Mouse (Mus musculus) heart, postnatal 25 days (tissue): ENCODE measurements around the gene Ttll1. TPM values are rescaled to one million over a fixed set of nuclear protein-coding genes. Genes with fewer than 3 reads are reported as not detected.
"Not testable (repeated sequence)": the region's sequence is repeated elsewhere in the genome, so short reads cannot be mapped to it uniquely, and the experiment has no call there.

Experiments
- DNase-seq: peaks from one replicate; pipeline ENCODE4 v3.0.0; 2022; ENCODE audit warnings: low spot score
- intact Hi-C: fragments of 180-260 bp; cut with DNase I; formaldehyde crosslinking; loops from one replicate; pipeline ENCODE4 v1.15.1; 2025
- total RNA-seq, 2 experiments: library from RNA; stranded (reverse); gene quantifications; 2 replicates each; pipeline ENCODE4 v1.2.3; 2021

Gene Ttll1
- total RNA-seq, 2 experiments from 2014 or later = 49.0 to 53.0 TPM

DNA sequence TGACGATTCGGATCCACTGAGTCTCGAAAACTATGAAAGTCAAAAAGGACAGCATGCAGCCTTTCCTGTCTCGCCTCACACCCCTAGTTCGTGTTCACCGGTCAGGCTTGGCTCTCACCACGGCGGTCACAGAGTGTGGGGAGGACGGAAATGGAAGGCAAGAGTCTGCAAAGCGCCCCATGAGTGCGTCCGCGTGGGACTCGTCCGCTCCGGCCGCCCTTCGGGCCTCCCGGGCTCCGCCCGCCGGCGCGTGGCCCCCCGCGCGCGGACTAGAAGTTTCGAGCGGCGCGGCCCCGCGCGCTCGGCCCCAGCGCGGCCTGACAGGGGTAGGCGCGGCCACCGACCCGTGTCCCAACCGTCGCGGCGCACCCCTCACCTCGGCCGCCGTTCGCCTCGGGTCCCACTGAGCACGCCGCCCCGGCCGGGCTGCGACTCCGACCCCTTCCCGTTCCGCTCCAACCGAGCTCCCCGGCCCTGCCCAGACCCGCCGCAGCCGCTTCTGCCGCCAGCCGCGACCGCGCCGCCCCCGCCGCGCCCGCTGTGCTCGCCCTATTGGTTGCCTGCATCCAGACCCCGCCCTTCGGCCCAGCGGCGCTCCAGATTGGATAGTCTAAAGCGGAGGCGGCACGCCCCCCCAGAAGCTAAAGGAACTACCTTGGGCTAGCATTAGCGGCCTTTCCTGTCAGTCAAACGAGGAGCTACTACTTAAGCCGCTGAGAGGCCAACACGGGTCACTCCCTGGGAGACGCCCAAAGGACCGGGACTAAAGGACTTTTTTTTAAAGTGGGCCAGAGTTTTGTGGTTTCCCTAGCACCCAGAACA, 46.4 kb downstream of the Ttll1 start, which contains the start of gene Pacsin2:
Gene Pacsin2, minus strand, starts transcription at position 524 of the 822 bp plus-strand sequence.
- intact Hi-C loops = no loop called here
- peak; percentile 99 for DNase-seq

DNA sequence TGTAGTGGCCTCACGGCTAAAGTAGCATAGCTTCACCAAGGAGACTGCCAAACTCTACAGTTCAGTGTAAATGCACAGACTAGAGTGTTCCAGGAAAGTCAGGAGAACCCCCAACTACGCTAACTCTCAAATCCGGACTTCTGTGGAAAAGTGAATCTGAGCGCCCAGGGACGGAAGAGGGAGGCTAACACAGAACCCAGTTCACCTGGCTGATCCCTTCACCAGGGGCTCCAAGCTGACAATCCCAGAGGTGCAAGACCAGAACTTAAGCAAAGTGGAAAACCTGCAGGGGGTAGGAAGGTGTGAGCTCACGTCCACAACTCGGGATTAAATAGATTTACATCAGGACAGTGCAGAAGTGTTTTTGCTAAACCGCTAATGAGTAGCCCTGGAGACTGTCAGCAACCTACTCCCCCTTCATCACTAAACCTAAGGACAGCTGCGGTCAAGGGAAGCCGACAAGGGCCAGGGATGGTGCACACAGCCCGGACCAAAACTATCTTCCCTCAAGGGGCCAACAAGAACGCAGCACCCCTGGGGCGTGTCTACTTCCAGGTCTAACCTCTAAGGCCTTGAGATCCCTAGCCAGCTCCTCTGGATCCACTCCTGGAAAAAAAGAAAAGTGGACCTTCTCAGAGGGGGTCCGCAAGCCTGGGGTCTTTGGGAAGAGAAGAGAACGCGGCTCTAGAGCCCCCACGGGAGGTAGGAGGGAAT, 47.2 kb downstream of the Ttll1 start:
- intact Hi-C loops = loop anchor here (2.0 kb wide), 1 partner anchor 31 kb away; no protein-coding TSS in a partner anchor
- DNase-seq = no peak

DNA sequence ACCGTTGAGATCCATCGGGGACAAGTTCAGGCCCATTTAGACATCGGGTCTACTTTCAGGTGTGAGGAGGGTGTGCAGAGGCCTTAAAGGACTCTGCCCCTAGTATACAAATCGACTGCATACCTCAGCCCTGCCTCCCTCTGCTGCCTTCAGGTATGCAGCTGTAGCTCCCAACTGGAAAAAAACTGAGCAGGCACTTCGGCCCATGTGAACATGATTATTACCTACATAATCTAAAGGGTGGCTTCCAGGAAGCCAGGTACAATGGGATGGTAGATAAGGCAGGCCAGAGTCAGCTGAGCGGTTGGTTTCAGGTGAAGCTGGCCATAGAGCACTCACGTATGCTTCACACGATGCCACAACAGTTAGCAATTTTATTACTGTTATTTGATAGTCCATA, 48.3 kb downstream of the Ttll1 start:
- not testable (repeated sequence) for DNase-seq
- intact Hi-C loops = loop anchor here (2.0 kb wide), 1 partner anchor 30 kb away; no protein-coding TSS in a partner anchor

DNA sequence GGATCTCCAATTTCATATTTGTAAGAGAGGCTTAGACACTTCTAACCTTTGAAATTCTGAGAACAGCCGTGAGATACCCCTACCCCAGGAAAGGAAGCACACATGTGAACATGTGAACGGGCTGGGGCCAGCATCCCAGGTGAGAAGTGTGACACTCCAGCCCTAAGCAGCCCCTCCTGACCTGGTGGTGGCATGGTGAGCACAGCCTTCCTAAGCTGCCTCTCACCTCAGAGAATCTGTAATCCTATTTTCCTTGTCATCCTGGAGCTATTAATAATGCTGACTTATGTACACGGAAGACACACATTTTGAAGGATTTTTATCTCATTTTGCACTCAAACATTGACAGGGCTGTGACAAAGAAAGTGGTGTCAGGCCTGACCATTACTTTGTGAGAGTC, 49.8 kb downstream of the Ttll1 start:
- intact Hi-C loops = no loop called here
- no peak for DNase-seq

DNA sequence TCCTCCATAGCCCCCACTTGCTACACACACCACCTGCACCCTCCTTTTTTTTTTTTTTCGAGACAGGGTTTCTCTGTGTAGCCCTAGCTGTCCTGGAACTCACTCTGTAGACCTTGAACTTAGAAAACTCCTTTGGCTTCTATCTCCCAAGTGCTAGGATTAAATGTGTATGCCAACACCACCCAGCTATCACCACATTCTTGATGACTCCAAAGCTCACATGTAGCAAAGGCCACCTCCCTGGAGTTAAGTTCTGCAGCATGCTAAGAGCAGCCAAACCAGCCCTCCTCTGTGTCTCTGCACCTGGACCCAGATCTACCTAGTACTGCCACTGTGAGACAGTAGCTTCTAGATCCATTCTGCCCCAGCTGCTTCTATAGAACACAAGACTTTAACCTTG, 53.2 kb downstream of the Ttll1 start:
- intact Hi-C loops = no loop called here
- no peak for DNase-seq

DNA sequence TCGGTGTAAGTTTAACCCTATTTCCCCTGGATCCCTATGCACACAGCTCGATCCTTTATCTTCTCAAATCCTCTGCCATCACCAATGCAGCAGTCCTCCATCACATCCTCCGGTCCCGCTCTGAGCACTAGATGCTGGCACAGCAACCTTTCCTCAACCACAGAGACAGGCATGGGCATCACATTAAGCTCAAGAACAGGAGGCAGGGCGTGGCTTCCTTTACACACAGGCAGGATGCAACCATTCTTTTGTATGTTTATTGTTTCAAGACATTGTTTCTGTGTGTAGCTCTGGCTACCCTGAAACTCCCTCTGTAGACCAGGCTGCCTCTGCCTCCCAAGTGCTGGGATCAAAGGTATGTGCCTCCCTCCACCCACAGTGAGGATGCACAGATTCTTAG, 55.1 kb downstream of the Ttll1 start:
- DNase-seq = no peak
- intact Hi-C loops = no loop called here

DNA sequence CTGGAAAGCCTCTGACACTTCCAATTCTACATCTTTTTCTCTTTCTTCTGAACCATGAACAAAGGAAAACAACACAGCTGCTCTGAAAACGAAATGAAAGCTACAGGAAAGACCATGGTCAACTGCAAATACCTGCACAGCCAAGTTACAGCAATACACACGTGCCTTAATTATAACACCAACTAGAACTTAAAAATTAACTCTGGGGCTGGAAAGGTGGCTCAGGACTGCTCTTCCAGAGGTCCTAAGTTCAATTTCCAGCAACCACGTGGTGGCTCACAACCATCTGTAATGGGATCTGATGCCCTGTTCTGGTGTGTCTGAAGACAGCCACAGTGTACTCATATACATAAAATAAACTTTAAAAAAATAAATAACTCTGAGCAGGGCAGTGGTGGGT, 55.7 kb downstream of the Ttll1 start:
- intact Hi-C loops = no loop called here
- DNase-seq = no peak

DNA sequence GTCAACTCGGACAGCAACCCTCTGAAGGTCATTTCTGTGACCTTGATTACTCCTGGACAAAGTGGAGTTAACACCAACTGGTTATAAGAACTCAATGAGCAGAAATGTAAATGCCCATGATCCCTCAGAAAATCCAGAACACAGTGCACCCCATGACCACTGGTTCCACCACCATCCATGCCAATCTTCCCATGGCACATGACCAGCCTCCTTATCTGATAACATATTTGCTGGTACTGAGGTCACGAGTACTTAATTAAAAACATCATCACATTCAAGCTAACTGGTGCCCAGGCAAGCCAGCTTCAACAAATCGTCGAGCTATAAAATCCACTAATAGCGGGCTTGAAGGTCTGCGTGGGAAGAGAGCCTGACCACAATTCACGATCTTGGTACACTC, 56.3 kb downstream of the Ttll1 start:
- DNase-seq = no peak
- intact Hi-C loops = no loop called here

DNA sequence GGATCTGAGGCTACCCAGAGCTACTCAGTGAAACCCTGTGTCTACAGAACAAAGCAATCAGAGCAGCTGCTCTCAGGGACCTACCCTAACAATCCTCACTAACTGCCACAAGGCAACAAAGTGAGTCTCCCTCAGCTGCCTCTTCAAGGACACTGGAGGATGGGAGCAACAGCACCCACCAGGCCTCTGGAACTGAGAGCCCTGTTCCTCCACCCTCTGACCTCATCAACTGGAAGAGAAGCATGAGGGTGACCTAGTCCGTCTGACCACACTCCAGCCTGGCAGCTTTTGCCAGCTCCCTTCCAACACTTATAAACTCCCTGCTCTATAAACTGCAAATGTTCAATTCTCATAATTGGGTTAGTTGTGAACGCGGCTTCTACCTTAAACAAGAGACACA, 56.8 kb downstream of the Ttll1 start:
- DNase-seq = no peak
- intact Hi-C loops = no loop called here

DNA sequence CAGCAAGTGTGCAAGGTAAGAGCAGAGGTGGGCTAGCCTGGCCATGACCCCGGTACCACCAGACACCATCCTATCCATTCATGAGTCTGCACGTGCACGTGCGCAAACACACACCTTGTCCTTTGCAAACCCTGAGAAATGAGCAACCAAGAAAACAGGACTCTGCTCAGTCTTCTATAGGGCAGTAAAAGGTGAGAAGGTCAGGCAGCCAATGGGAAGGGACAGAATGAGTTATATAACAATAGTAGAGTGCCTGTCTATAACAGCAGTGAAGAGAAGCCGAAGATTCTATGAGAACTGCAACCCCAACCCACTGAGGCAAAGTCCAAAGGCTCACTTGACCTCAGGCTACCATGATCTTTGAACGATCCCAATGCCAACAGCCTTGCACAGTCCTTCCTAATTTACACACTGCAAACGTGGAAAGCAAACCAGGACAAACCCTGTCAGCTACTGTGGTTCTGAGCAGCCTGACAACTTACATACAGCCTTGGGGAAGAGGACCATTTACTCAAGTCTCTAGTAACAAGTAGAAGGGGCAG, 58.4 kb downstream of the Ttll1 start:
- DNase-seq = no peak
- intact Hi-C loops = no loop called here

DNA sequence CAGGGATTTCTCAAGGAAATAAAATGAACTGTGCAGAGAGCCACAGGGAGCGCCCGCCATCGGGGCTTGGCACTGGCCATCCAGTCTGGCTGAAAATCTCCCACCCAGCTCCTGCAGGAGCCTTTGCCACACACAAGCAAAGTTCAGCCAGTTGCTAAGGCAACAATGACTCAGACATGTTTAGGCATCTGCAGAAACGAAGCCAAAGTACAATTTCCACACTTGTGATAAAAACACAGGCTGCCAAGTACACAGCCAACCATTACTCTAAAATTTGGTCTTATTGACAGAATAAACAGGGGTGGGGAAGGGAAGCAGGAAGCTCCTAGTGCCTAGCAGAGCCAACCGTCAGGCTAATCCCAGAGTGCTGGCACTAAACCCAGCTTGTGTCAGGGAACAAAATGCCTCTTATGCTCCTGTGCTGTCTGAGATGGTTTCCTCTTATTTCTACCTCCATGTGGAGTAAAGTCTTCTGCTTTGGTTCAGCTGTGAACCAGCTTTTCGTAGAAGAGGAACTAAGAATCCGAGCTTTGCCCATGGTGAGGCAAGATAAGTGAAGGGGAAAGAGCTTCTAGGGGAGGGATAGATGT, 59.0 kb downstream of the Ttll1 start:
- DNase-seq = peak; percentile 61
- intact Hi-C loops = no loop called here

DNA sequence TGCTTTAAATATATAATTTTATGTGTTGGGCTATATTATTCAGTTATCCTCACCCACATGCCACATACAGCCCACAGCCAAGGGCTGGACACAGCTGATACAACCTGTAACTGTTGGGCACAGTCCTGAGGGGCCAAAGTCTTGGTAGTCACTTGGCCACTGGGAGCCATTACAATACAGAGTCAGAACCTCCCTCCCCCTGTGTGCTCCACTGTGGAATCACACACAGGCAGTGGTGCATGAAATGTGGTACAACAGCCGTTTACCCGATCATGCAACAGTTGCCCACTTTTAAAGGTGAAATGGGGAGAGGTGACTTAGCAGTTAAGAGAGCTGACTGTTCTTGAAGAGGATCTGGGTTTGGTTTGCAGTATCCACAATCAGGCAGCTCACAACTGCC, 60.7 kb downstream of the Ttll1 start:
- intact Hi-C loops = no loop called here
- no peak for DNase-seq

DNA sequence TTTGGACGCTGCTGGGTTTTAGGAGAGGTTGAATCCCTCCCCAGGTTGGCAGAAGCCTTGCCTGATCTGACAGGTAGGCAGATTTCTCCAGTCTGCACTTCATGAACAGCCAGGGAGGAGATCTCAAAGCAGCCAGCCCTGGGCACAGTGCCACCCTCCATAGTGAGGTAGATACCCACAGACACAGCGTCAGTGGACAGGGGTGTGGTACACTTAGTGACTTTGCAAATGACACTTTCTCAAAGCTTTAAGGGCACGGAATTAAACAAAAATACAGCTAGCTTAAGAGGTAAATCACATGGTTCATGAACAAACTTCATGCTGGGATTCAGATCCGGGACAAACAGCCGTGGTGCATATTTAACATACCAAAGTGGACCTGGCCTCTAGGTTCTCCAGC, 62.0 kb downstream of the Ttll1 start:
- DNase-seq = no peak
- intact Hi-C loops = no loop called here

DNA sequence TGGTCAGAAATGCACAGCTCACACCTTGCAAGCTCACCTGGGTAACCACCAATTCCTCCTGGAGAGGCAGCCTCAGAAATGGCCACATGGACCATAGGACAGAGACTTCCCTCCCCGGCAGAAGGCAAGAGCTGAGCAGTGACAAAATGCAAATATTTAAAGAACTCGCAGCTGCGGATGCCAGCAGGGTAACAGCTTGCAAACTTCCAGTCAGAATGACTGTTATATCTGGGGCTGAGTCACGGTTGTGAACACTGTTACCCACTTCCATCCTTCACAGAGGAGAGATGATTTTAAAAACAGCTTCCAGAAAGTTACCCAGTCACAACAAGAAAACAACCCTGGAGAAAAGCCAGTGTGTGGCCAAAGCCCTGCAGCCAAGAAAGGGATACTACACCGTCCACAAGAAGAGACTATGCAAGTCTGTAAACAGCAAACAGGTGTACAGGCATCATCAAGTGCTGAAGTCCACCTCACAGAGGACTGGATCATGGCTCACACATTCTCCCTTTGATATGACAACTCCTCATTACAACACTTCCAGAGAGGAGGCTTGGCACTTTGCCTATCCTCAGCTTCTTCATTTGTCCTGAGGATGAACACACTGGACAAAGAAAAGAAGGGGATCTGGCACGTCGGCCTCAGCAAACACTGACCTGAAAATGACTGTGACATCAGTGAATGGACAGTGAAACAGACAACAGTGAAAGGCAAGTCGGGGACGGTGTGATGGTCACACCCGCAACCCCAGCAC, 62.7 kb downstream of the Ttll1 start:
- intact Hi-C loops = no loop called here
- DNase-seq = no peak

DNA sequence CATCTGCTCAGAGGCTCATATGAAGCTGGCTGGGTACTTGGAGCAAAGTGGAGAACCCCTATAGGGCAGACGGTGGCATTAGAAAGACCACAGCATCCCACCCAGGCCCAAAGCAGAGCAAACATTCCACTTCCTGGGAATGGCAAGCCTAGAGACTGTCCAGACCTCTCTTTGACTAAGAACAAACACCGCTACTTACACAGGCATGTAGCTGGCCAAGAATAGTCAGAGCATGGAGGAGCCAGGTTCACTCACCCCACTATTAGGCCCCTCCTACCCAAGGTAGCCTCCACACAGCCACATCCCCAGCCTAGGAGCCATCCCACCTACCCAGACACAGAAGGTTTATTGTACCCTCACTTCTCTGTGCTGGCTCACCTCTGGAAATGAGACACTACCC, 64.8 kb downstream of the Ttll1 start:
- intact Hi-C loops = no loop called here
- no peak for DNase-seq

DNA sequence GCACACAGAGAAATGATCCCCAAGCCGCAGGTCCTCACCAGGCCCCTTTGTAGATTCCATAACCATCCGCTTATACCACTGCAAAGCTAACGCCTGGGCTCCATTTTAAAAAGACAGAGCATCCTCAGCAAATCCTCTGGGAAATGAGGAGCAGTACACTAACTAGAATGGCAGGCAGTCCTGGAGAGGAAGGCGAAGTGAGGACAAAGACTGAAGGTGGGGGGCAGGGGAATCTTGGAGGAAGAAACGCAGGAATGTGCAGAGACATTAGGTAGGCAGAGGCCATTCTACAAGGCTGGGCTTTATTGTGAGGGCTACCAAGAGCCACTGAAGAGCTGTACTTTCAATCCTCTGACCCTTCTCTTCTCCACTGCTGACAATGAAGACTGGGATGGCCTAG, 65.3 kb downstream of the Ttll1 start:
- DNase-seq = no peak
- intact Hi-C loops = no loop called here

DNA sequence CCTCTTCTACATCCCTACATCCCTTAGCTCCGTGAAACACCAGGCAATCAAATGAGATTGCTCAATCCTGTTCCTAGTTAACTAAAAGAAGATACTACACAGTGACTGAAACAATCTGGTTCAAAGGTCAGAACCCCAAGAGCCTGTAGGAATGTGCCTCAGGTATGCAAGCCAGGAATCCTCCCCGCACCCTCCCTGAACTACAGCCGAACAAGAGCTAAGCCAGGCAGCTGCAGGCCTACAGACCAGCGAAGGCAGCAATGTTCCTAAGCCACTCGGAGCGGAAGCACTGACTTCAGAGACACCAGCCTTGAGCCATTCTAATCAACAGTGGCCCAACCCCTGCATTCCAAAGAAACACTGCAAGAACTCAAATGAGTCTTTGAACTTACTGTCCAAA, 66.3 kb downstream of the Ttll1 start:
- intact Hi-C loops = no loop called here
- DNase-seq = no peak

DNA sequence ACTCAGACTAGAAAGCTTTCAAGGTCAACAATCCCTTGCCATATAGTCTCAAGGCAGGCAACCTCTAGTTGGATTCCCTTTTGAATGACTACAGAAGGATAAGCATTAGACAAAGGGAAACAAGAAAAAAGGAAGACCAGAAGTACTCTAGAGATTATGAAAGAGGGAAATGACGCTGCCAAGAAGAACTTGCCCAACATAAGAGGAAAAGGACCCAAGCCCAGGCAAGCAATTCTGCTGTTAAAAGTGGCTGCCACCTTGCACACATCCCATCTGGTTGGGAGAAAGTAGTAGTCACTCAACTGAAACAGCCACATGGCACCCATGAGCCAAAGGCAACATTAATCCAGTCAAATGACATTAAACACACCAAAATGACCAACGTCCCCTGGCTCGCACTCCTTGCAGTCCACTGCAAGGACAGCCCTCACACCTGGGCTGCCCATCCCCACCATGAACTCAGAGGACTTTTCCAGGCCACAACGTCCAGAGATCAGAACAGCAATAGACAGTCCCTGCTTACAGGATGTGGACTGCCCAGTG, 68.1 kb downstream of the Ttll1 start:
- intact Hi-C loops = no loop called here
- no peak for DNase-seq

DNA sequence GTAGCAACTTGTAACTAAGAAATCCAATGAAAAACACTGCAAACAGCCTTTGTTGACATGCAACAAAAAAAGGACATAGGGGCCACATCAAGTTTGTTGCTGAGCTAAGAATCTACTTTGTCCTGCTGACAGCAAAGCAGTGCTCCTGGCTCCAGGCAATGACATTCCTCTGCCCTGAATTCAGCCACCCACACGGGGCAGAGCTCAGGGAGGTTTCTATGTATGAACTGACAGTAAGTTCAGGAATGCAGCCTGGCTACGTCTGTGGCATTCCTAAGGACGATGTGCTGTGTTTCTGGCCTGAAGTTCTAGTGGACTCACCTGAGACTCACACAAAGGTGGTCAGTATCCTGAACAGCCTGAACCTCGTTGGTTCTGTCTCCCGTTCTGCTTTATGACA, 70.0 kb downstream of the Ttll1 start:
- intact Hi-C loops = no loop called here

DNA sequence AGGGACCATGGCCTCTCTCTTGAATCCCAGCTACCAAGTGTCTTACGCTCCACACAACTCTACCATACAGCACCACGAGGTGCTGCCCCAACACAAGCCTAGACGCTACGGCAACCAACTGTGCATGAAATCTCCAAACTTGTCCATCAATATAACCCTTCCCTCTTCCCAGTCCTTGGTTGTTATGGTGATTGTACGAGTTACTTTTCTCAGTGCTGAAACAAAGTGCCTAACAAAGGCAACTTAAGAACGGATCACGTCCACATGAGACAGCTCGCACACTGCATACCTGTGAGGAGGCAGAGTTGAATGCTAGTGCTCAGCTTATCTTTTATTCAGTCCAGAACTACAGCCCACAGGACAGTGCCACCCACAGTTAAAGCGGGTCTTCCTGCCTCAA, 74.2 kb downstream of the Ttll1 start:
- intact Hi-C loops = no loop called here
- no peak for DNase-seq

More for the DNA sequence above, 70.0 kb downstream of the Ttll1 start:
- DNase-seq = no peak
